Mouse (Mus musculus): ENCODE measurements around the gene Ppm1e.

DNA sequence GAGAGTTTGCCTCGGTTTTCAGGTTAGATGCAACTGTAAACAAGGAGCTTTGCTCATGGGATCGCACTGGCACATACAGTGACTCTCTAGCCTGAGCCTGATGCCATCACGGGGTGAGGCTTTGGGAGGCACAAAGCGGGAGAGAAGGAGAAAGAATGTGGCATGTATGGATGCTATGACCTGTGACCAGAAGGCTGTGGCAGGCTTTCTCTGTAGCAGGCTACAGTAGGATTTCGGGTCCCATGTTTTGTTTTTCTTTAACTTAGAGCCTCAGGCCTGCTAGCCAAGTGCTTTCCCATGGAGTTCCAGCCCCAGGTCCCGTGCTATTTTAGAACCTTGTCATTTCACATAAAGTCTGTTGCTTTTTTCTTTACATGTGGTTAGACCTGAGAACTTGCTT, 108.7 kb downstream of the Ppm1e start:
- TF ChIP-seq CTCF (IDR thresholded peaks at IDR 0.05; ENCODE audit: low read depth) (no peak), EP300 (optimal IDR thresholded peaks at IDR 0.05) (no peak)
